Mouse (Mus musculus) erythroblast, embryonic 14.5 days (primary cell): ENCODE results near the gene Htra2. TPM values are rescaled to one million over a fixed set of nuclear protein-coding genes. Genes with fewer than 3 reads are reported as not detected.
A peak's percentile ranks its signal among the peaks of the same experiment; 100 is the strongest.

Source experiments
- H3K27me3 ChIP-seq: 2 replicates; pipeline ENCODE4 v1.6.1; 2012; ENCODE audit warnings: inconsistent platforms; ENCODE audit not compliant: control insufficient read depth
- H3K36me3 ChIP-seq: 2 replicates; pipeline ENCODE4 v1.6.1; 2012; ENCODE audit warnings: mild to moderate bottlenecking, inconsistent platforms; ENCODE audit not compliant: control insufficient read depth
- H3K4me1 ChIP-seq: 2 replicates; pipeline ENCODE4 v1.6.1; 2012; ENCODE audit warnings: inconsistent platforms; ENCODE audit not compliant: control insufficient read depth
- H3K4me3 ChIP-seq: replicated peaks from 2 replicates; pipeline ENCODE3; 2012; ENCODE audit warnings: moderate library complexity, mild to moderate bottlenecking, inconsistent platforms
- H3K9me3 ChIP-seq: 2 replicates; pipeline ENCODE4 v1.6.1; 2012; ENCODE audit warnings: low read length, inconsistent platforms, mixed read lengths; ENCODE audit not compliant: control insufficient read depth
- GATA1 ChIP-seq: IDR thresholded peaks from 2 replicates; pipeline ENCODE4 v1.6.1; 2012; ENCODE audit warnings: low read length, inconsistent platforms, mixed read lengths
- TAL1 ChIP-seq: IDR thresholded peaks from 3 replicates; pipeline ENCODE4 v1.6.1; 2012; ENCODE audit warnings: low read length, inconsistent platforms, mixed read lengths
- polyA plus RNA-seq: library from polyadenylated mRNA; stranded (reverse); fragments of >175 nt; gene quantifications from 2 replicates; pipeline ENCODE4 v1.2.3, GENCODE M21; 2012

Gene Htra2
- 6.2 and 6.6 TPM in 2 replicates for polyA plus RNA-seq

DNA sequence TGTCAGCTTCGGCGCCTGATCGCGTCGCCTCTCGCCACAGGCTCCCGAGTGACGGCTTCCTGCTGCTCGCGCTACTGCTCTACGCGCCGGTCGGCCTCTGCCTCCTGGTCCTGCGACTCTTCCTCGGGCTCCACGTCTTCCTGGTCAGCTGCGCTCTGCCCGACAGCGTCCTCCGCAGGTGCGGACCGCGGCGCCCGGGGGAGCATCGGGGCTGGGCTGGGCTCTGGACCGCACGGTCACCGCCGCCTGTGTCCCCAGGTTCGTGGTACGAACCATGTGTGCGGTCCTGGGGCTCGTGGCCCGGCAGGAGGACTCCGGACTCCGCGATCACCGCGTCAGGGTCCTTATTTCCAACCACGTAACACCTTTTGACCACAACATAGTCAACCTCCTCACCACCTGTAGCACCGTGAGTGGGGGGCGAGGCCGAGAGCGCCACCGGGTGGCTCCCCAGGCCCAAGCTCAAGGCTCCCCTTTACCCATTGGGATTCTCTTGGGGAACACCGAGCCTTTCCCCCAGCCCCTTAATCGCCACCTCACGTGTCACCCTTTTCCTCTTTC is at the start of gene Htra2:
Gene Htra2 (minus strand): TSS at position 403 of the 561 bp plus-strand sequence.
- Histone ChIP-seq H3K9me3 (no peaks in the 10 kb centered on the region), H3K27me3 (no peaks in the 10 kb centered on the region), H3K4me1 (peaks cover 78% of the 10 kb centered on the region), H3K4me3 (peak within 1 kb of the TSS; percentile 81), H3K36me3 (peaks cover 84% of the 10 kb centered on the region)
- TF ChIP-seq TAL1 (no peak), GATA1 (no peak)

- H3K36me3 ChIP-seq = peaks cover 48% of the 10 kb centered on the region
- peaks cover 48% of the 10 kb centered on the region for H3K4me1 ChIP-seq
- TF ChIP-seq TAL1 (no peak), GATA1 (no peak)
- no peaks in the 10 kb centered on the region for H3K9me3 ChIP-seq
- peaks cover 6% of the 10 kb centered on the region for H3K27me3 ChIP-seq
- H3K4me3 ChIP-seq = no peak overlapping the region
Measured at GRCm38 (mm10) chr6:83104158-83104557, 49.1 kb upstream of the Htra2 start.

DNA sequence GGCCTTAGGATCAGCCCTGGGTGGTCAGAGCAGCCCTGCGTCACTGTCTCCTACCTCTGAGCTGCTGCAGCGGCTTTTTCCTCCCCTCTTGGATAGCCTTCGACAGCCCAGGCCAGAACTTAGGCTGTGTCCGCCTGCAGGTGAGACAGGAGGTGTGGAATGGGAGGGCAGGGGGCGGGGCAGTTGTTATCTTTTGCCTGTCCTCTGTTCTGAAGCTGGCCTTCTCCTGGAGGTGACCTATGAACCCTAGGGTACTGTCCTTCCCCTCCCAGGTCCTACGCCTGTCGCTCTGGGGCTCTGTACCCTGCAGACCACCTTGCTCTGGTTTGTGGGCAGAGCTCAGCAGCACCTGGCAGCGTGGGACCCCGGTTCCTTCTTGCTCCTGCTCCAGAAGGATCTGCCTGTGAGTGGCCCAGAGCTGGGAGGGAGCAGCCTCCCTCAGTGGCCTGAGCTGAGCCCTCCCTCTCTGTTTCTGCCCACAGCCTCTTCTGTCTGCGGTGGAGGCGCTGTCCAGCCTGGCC is 48.1 kb upstream of the Htra2 start:
- Histone ChIP-seq H3K36me3 (peaks cover 47% of the 10 kb centered on the region), H3K4me3 (peak overlapping the region; percentile 79), H3K9me3 (no peaks in the 10 kb centered on the region), H3K4me1 (peaks cover 42% of the 10 kb centered on the region), H3K27me3 (peaks cover 16% of the 10 kb centered on the region)
- no peak for TF ChIP-seq GATA1
- no peak for TF ChIP-seq TAL1

DNA sequence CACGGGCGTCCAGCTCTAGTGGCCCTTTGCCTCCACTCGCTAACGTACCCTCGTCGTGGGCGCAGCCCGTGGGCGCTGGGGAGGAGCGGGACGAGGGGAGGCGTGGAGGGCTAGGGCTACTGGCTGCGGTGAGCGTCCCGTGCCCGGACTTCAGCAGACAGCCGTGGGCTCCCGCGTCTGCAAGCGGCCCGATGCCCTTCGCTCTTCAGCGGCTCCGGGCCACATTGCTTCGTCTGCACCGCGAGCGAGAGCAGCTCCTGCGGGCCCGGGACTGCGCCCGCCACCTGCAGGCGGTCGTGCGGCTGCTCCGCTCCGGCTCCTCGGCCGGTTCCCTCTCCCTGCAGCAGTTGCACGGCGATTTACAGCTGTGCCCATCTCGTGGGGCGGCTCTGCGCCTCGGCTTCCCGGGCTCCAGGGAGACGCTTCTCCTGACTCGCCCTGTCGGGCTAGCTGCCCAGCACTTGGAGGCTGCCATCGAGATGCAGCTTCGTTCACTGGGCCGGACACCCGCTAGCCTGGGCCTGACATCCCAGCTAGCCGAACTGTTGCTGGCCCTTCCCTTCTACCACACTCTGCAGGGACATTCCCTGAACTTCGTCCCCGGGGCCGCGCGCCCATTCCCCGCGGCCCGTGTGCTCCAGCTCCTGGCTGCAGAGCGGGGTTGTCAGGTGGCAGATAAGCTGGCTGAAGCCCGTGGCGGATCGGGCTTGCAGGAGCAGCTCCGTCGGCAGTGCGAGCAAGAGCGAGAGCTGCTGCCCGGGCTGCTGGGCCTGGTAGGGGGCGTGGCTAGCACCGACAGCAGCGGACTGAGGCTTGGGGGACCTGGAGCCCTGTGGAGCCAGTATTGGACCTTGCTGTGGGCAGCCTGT is 46.8 kb upstream of the Htra2 start:
- Histone ChIP-seq H3K4me3 (peak overlapping the region; percentile 79), H3K27me3 (peaks cover 24% of the 10 kb centered on the region), H3K4me1 (peaks cover 31% of the 10 kb centered on the region), H3K36me3 (peaks cover 36% of the 10 kb centered on the region), H3K9me3 (no peaks in the 10 kb centered on the region)
- TF ChIP-seq GATA1 = no peak
- no peak for TF ChIP-seq TAL1

DNA sequence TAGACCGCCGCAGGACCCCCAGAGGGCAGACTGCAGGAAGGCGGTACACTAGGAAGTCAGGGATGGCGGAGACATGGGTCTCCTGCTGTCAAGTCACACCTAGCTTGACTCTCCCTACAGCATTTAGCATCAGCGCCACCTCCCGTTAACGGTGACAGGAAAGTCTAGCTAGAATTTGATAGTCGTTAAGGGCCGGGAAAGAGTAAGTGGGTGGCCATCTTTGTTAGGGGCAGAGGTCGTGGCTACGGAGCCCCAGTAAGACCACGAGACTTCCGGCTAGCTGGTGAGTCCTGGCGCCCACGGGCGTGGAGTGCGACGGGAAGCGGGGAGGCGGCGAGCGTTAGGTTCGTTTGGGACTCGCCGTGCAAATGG is 46.2 kb upstream of the Htra2 start, which contains the start of the genes Ccdc142 and Gm42688:
Gene Ccdc142 (plus strand): TSS at position 286 of the 372 bp plus-strand sequence.
Gene Gm42688 (plus strand): TSS at position 302 of the 372 bp plus-strand sequence.
- peak within 1 kb of the TSS; percentile 79 for H3K4me3 ChIP-seq
- peaks cover 26% of the 10 kb centered on the region for H3K27me3 ChIP-seq
- H3K36me3 ChIP-seq = peaks cover 32% of the 10 kb centered on the region
- no peaks in the 10 kb centered on the region for H3K9me3 ChIP-seq
- H3K4me1 ChIP-seq = peaks cover 31% of the 10 kb centered on the region
- TF ChIP-seq TAL1 = no peak
- TF ChIP-seq GATA1 = no peak

DNA sequence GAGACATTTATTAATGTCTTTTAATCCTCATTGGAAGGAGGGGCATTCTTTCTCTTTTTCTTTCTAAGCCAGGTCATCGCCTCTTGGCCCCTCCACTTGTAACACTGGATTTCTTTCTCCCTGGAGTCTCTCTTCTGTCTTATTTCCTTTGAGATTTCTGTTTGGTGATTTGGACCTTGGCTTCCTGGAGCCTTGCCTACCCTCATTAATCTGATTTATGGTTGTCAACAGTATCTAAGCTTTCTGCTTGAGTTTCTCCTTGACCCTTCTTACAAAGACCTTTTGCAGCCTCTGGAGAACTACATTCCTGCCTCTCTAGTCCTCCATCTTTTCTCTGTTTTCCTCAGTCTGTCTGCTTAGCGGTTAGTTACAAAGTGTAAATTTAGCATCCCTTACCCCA is 43.3 kb upstream of the Htra2 start:
- peaks cover 6% of the 10 kb centered on the region for H3K9me3 ChIP-seq
- peaks cover 8% of the 10 kb centered on the region for H3K36me3 ChIP-seq
- peaks cover 48% of the 10 kb centered on the region for H3K27me3 ChIP-seq
- peaks cover 29% of the 10 kb centered on the region for H3K4me1 ChIP-seq
- no peak for TF ChIP-seq GATA1
- no peak for TF ChIP-seq TAL1
- no peak overlapping the region for H3K4me3 ChIP-seq

GRCm38 (mm10) chr6:83095968-83096367 is 40.9 kb upstream of the Htra2 start:
- Histone ChIP-seq H3K27me3 (peaks cover 66% of the 10 kb centered on the region), H3K36me3 (no peaks in the 10 kb centered on the region), H3K4me1 (peaks cover 5% of the 10 kb centered on the region), H3K4me3 (no peak overlapping the region), H3K9me3 (peaks cover 6% of the 10 kb centered on the region)
- TF ChIP-seq TAL1 = no peak
- no peak for TF ChIP-seq GATA1

- peaks cover 9% of the 10 kb centered on the region for H3K9me3 ChIP-seq
- no peak overlapping the region for H3K4me3 ChIP-seq
- H3K36me3 ChIP-seq = no peaks in the 10 kb centered on the region
- H3K27me3 ChIP-seq = peaks cover 78% of the 10 kb centered on the region
- TF ChIP-seq TAL1 = no peak
- no peak for TF ChIP-seq GATA1
- no peaks in the 10 kb centered on the region for H3K4me1 ChIP-seq
Measured at GRCm38 (mm10) chr6:83092416-83093127, 37.5 kb upstream of the Htra2 start.
